In the genomic region with DNA sequence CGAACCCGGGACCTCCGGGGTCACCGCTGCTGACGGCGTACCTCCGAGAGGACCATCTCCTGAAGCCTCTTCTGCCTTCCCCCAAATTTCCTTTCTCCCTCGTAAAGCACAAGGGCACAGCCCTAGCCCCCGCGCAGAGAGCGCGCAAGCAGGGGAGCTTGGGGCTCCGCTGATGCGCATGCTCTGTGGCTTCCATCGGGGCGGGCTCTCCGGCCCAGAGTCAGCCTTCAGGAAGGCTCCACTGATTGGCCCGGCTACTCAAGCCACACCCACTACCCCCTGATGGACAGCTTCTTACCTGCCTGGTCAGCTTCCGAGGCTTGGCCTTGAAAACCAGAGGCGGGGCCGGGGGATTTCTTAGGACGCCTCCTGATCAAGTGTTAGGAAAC, we compare ENCODE assay signal across 8 mouse cellular contexts. TPM values are rescaled to one million over a fixed set of nuclear protein-coding genes. Genes with fewer than 3 reads are reported as not detected.
DNase-seq lines count a peak whose midpoint lies in the region; ATAC-seq and TF ChIP-seq lines count a peak whose summit lies in the region.

No protein-coding gene starts in this region.

- peak; percentile 84 for ATAC-seq in erythroblast, adult 5-6 weeks (replicated peaks; ENCODE audit: low FRiP score, poor library complexity, severe bottlenecking)
- ATAC-seq in kidney, embryonic 15.5 days (replicated peaks; ENCODE audit: low FRiP score) = peak; percentile 91

- H3K9ac ChIP-seq in kidney, embryonic 15.5 days = peak overlapping the region; percentile 59

- TF ChIP-seq POLR2A in myocyte (IDR thresholded peaks at IDR 0.05; ENCODE audit: insufficient read length, low read depth) = peak; percentile 64

- H3K4me1 ChIP-seq in heart, embryonic 10.5 days = peaks cover 15% of the 10 kb centered on the region
- peaks cover 22% of the 10 kb centered on the region for H3K4me1 ChIP-seq in kidney, embryonic 15.5 days

- peaks cover 16% of the 10 kb centered on the region; the same call in 1 of the 2 replicates for H3K27me3 ChIP-seq in heart, embryonic 10.5 days (ENCODE audit: insufficient read depth, poor library complexity, severe bottlenecking)
- 0 out of 2 replicates have a peak, but pooled peaks cover 5% of the 10 kb centered on the region for H3K27me3 ChIP-seq in kidney, embryonic 15.5 days
- H3K27me3 ChIP-seq in myocyte (ENCODE audit: control insufficient read depth, insufficient read depth, insufficient read length) = no peaks in the 10 kb centered on the region
- no peaks in the 10 kb centered on the region for H3K27me3 ChIP-seq in splenic B cell, adult 2 months (ENCODE audit: control insufficient read depth, insufficient read depth, low read length, poor library complexity, severe bottlenecking)

- H3K27ac ChIP-seq in heart, embryonic 10.5 days = peak overlapping the region; percentile 89
- H3K27ac ChIP-seq in kidney, embryonic 15.5 days = peak overlapping the region; percentile 90

- peak overlapping the region; percentile 83 for H3K4me3 ChIP-seq in heart, embryonic 10.5 days
- H3K4me3 ChIP-seq in kidney, embryonic 15.5 days (replicated peaks) = peak overlapping the region; percentile 74
- H3K4me3 ChIP-seq in myocyte = peak overlapping the region; percentile 61

- WGBS in heart, embryonic 10.5 days = under 1% methylated on average over 22 of the region's 22 CpGs
- WGBS in kidney, embryonic 15.5 days = under 1% methylated on average over 22 of the region's 22 CpGs

- H3ac ChIP-seq in myocyte (ENCODE audit: control insufficient read depth, insufficient read length) = peak overlapping the region; percentile 94

- no peaks in the 10 kb centered on the region for H3K79me2 ChIP-seq in myocyte (ENCODE audit: control insufficient read depth, insufficient read depth)

- peak; percentile 87 to 89 for DNase-seq in B cell, adult 2 months
- DNase-seq in brain, adult 2 months (ENCODE audit: low read depth, low spot score) = peak; percentile 99
- DNase-seq in heart, embryonic 10.5 days (ENCODE audit: low spot score) = peak; percentile 97
- peak; percentile 93 for DNase-seq in liver
- DNase-seq in splenic B cell, adult 2 months (ENCODE audit: low read depth, low spot score) = peak; percentile 94

- no peaks in the 10 kb centered on the region for H3K9me3 ChIP-seq in heart, embryonic 10.5 days
- H3K9me3 ChIP-seq in kidney, embryonic 15.5 days (replicated peaks) = no peaks in the 10 kb centered on the region

- H3K36me3 ChIP-seq in heart, embryonic 10.5 days = no peaks in the 10 kb centered on the region
- no peaks in the 10 kb centered on the region for H3K36me3 ChIP-seq in kidney, embryonic 15.5 days
- H3K36me3 ChIP-seq in myocyte (ENCODE audit: control insufficient read depth, insufficient read depth) = no peaks in the 10 kb centered on the region
- H3K36me3 ChIP-seq in splenic B cell, adult 2 months (ENCODE audit: control insufficient read depth, insufficient read depth, low read length, poor library complexity, severe bottlenecking) = no peaks in the 10 kb centered on the region

- peak overlapping the region; percentile 81 for H3K4me2 ChIP-seq in kidney, embryonic 15.5 days
- H3K4me2 ChIP-seq in myocyte (ENCODE audit: low read depth) = peak overlapping the region; percentile 99

TF ChIP-seq in myocyte, 11 proteins besides CTCF, POLR2A, EP300 and RAD21:
- TF ChIP-seq POLR2AphosphoS2 (IDR thresholded peaks at IDR 0.05; ENCODE audit: insufficient read length, low read depth) (peak; percentile 70), REST (IDR thresholded peaks at IDR 0.05; ENCODE audit: insufficient read depth, insufficient read length) (no peak), MYOG (IDR thresholded peaks at IDR 0.05; ENCODE audit: control insufficient read depth in 1 of 3, insufficient read depth in 1 of 3, insufficient read length in 2 of 3, low read depth in 2 of 3) (no peak), MYOD1 (IDR thresholded peaks at IDR 0.05; ENCODE audit: control insufficient read depth in 1 of 3, insufficient read length in 2 of 3, low read depth in 2 of 3) (peak in 1 of 3 experiments; percentile 5)

RNA-seq across cellular contexts. Expression of a gene that starts 0.8 kb away (rescaled TPM):
- total RNA-seq in erythroblast, adult 5-6 weeks (2015; ENCODE audit: low replicate concordance) = 0.19 and 4.8 TPM in 2 replicates
- 1.1 and 1.5 TPM in 2 replicates for total RNA-seq in erythroblast, adult 5-6 weeks (2017; ENCODE audit: low replicate concordance)
- 5.4 and 6.6 TPM in 2 replicates for polyA plus RNA-seq in heart, embryonic 10.5 days (2016; fragmentation: Nextera tagmentation; extraction: Ambion mirVana)
- polyA plus RNA-seq in kidney, embryonic 15.5 days (2015; fragmentation: Nextera tagmentation; extraction: Ambion mirVana) = 10.1 and 11.1 TPM in 2 replicates
- 2.8 TPM for polyA plus RNA-seq in myocyte (2012; fragmentation: generic; extraction: Trizol)

Comparison
In these comparisons a context has a peak if more than half of its experiments do, and no peak if none do; other contexts are left out.
1. Peak in every context shown above with its lines: DNase-seq, ATAC-seq, H3K4me3 ChIP-seq and H3K27ac ChIP-seq.